Mouse (Mus musculus): ENCODE results near the gene Rpf2. TPM values are rescaled to one million over a fixed set of nuclear protein-coding genes. Genes with fewer than 3 reads are reported as not detected.

Rpf2 gene
- polyA plus RNA-seq (2012; rRNA removed): 2.0 and 4.0 TPM in 2 replicates

DNA sequence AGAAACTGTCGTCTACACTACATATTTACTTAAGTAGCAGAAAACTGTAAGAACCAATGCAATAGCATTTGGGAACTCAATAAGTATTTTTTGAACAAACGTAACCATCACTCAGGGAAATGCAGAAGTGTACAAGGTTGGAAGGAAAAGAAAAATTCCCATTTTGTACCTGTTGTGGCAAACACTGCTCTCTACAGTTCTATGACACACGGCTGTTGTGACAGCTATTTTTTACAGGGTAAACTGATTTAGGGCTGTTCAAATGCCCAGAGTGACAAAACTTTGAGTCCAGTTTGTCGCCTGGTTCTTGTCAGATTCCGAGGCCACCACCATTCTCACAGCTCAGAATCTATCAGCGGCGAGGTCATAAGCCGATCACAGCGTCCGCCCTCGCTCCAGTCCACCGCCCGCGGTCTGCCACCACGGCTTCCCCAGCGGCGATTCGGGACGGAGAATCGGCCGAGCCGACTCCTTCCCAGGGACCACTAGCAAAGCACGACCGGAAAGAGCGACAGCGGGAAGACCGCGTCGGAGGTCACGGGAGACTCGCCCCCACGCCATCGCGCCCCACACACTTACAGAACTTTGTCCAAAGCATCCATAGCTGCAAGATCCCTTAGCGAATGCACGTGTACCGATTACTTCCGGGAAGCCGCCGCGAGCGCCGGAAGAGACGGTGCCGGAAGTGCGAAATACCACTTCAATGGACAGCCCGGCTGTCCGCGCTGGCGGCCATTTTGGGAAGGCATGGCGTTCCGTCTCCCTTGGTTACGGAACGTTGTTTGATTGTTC, at the start of gene Rpf2:
Gene Rpf2, minus strand, starts transcription at position 663 of the 792 bp plus-strand sequence.

DNA sequence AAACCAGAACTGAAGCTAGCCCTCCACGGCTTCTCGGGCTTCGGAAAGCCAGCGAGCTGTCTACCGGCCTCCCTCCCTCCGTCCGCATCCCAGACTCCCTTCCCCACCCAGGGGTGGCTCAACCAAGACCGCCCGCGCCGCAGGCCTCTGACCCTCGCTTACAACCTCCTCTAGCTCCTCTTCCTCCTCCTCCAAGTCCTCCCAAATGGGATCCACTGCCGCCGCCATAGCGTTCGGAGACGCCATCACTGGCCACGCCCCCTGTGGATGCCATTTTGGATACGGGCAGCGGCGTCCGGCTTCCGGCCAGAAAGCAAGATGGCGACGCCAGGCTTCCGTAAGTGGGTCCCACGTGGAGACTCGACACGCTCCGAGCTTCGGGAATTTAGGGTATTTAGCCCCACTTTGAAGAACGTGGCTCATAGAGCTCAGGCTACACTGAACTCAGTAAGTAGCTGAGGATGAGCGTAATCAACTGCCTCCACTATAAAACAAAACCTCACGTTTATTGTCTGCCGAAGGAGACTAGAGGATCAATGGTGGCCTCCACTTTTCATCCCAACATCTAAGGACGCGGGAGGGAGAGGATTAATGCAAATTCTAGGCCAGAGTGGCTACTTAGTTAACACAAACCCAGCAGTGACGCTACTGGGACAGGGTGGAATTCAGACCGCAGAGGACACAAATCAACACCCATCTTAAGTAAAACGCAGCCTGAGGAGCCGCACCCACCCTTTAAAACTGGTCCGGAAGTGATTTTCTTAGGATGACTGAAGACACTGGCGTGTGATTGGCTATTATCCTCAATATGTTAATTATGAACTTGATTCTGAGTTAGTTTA, 10.8 kb upstream of the Rpf2 start, which contains the start of gene Gtf3c6:
Gene Gtf3c6, minus strand, starts transcription at position 695 of the 842 bp plus-strand sequence.

Other genes with a start within 250 kb of the Rpf2 start
- gene Mfsd4b1, start 221.8 kb downstream of the Rpf2 start, polyA plus RNA-seq (2012; rRNA removed): 0.31 and 0.45 TPM in 2 replicates
- 9.7 and 15.7 TPM in 2 replicates for gene Slc16a10, start 104.8 kb downstream of the Rpf2 start, polyA plus RNA-seq (2012; rRNA removed)
- 4.1 and 5.9 TPM in 2 replicates for gene Gtf3c6, start 11.1 kb upstream of the Rpf2 start, polyA plus RNA-seq (2012; rRNA removed)
- 3.8 and 5.1 TPM in 2 replicates for gene Amd1, start 55.1 kb upstream of the Rpf2 start, polyA plus RNA-seq (2012; rRNA removed)
- 6.9 and 7.9 TPM in 2 replicates for gene Cdk19, start 92.5 kb upstream of the Rpf2 start, polyA plus RNA-seq (2012; rRNA removed)

Measured in ovary, adult 2 months (tissue).